Mouse (Mus musculus) ZHBTc4 (cell line): ENCODE data around the gene Pdcd4.

Source experiments
- DNase-seq: peaks from one replicate; pipeline ENCODE4 v3.0.0-alpha.2; 2011; ENCODE audit warnings: low read depth, low spot score

Gene Pdcd4

GRCm38 (mm10) chr19:53892061-53892460 is at the start of gene Pdcd4:
Gene Pdcd4 (plus strand): TSS chr19:53892231.
- DNase-seq, result no peak

GRCm38 (mm10) chr19:53843972-53844371 is 48.1 kb upstream of the Pdcd4 start:
- DNase-seq, result no peak

DNA sequence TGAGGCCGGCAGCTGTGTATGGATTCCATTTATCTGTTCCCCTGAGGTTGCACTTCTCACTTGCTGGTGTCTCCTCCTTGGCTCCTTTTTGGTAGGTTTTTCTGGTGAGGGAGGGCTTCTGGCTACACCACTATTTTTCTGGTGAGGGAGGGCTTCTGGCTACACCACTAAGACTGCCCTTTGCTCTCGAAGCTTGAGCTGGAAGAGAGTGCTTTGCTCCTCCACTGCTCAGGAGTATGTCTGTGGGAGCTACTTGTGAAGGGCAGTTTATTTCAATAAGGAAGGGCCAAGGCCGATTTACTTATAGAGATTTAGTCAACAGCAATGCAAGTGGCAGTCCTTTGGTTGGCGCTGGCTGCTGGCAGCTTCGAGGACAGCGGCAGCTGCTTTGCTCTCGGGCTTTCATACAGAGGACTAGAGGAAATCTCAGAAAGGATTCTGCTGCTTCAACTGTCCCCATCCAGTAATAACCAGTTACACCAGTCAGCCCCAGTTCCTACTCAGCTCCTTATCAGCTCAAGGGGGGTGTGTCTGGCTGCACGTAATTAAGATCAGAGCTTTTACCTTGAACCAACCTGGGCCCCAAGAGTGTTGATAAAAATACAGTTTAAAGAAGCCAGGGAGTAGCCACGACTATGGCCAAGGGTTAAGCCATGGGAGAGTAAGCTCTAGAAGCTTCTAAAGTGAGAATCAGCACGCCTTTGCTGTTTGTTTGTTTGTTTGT is 43.6 kb upstream of the Pdcd4 start:
- DNase-seq, result no peak

- DNase-seq, result no peak
These were observed 41.7 kb upstream of the Pdcd4 start for GRCm38 (mm10) chr19:53850166-53850922.

GRCm38 (mm10) chr19:53851352-53851751 is 40.7 kb upstream of the Pdcd4 start:
- DNase-seq, result no peak

DNA sequence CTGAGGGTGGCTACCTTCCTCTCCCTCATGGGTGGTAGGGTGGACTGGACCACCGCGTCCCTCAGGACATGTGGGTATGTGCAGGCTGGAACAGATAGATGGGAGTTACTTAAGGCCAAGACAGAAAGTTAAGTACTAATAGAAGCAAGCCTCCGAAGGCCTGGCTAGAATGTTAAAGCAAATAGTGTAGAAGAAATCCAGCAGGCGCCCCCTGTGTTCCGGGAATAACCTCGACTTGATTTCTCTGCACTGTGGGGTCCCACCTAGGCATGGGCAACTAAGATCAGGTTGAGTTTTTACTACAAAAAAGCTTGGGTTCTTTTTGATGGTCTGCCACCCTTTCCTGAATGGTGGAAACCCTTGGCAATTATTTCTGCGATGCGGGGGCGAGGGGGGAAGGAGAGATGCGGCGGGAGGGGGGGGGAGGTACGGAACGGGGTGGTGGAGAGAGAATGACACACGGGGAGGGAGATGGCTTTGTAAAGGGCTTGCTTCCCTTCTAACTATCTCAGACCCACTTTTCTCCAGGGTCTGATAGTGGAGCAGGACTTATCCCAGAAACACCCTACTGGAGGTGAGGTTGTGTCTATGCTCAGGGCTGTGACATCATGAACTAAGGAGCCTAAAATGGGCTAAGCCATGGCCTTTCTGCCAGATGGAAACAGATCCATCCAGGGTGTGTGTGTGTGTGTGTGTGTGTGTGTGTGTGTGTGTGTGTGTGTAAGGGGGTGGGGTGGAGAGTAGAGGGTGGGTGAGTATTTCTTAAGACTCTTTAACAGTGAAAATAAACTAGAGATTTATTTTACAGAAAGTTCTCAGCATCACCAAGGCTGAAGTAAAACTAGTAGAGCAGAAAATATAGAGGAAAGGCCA is 40.0 kb upstream of the Pdcd4 start:
- no peak for DNase-seq

DNA sequence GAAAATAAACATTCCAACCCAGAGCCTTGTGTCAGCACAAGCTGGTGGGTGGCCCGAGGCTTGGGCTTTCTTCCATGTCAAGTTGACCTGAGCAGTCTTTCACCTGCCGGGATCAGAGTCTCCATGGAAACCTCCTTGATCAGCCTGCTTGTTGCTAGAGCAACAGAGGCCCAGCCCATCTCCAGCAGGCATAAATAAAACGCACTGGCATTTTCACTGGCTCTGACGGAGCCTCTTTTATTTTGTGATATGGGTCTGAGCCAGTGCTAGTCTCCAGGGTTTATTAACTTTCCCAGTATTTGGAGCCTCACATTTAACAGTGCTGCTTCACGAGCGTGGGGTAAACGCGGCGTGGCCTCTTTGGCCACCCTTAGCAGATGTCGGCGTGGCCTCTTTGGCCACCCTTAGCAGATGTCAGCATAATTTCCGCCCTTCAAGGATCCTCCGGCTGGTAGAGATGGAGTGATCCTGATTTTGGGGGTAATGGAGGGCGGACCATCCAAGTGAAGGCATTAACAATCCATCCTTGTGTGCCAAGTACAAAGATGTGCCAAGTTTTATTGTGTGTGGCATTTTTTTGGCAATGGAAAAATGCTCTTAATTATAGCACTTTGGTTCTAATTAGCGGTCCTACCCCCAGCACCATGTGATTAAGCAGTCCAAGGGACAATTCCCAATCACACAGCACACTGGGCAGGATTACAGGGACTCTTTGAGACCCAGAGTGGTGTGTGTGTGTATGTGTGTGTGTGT is 39.2 kb upstream of the Pdcd4 start:
- peak; percentile 49 for DNase-seq

DNA sequence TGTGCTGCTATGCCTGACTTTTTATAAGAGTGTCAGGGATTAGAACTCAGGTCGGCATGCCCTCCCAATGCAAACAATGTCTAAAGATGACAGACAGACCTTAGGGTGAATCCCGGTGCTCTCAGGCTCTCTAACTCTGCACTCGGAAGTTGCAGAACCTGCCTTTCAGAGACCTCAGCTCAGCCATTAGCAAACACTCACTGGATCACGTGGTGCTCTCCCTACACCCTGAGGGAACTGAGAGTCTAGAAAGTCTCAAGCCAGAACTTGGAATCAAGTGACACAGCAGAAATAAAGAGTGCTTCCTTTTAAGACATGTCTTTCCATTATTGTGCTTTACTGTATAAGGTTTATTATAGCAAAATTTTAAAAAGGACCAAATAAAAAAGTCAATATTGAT is 37.1 kb upstream of the Pdcd4 start:
- no peak for DNase-seq

- DNase-seq, result no peak
These were observed 36.2 kb upstream of the Pdcd4 start for GRCm38 (mm10) chr19:53855781-53856180.

GRCm38 (mm10) chr19:53856794-53857193 is 35.2 kb upstream of the Pdcd4 start:
- DNase-seq, result no peak

- DNase-seq, result no peak
These were observed 34.1 kb upstream of the Pdcd4 start for GRCm38 (mm10) chr19:53857962-53858361.

- peak; percentile 78 for DNase-seq
These were observed 32.9 kb upstream of the Pdcd4 start for GRCm38 (mm10) chr19:53859149-53859548.

- DNase-seq, result peak; percentile 33
These were observed 32.4 kb upstream of the Pdcd4 start for GRCm38 (mm10) chr19:53859593-53859992.

DNA sequence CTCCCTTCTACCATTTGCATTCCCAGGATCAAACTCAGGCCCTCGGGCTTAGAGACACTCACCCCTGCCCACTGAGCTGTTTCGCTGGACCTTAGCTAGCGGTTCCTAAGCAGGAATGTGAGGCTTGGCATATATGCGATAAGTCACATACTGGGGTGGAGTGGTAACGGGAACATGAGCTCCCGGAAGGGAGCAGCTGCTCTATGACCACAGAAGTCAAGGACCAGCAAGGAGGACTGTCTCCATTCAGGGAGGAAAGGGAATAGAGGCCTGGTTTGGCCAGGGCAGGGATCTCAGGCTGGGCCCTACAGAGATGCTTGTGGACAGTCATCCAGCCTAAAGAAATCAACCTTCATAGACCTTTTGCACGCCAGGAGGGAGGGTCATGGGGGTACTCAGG is 30.7 kb upstream of the Pdcd4 start:
- DNase-seq, result no peak

- DNase-seq, result no peak
These were observed 29.3 kb upstream of the Pdcd4 start for GRCm38 (mm10) chr19:53862573-53863246.

GRCm38 (mm10) chr19:53867238-53867637 is 24.8 kb upstream of the Pdcd4 start:
- DNase-seq, result no peak

DNA sequence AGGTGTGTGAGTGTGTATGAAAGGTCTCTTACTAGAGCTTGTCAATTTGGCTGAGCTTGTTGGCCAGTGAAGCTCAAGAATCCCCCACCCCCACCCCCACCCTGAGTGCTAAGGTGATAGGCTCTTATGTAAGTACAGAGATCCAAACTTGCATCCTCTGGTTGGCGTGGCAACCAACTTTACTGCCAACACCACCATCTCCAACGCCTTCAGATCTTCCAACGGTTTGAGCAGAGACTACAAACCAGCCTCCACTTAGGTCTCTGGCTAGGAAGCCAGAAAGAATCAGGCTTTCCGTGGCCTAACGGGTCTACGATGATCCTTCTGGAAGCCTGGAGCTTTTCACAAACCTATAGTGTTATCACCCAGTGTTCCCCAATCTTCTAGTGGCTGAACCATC is 23.9 kb upstream of the Pdcd4 start:
- no peak for DNase-seq

DNA sequence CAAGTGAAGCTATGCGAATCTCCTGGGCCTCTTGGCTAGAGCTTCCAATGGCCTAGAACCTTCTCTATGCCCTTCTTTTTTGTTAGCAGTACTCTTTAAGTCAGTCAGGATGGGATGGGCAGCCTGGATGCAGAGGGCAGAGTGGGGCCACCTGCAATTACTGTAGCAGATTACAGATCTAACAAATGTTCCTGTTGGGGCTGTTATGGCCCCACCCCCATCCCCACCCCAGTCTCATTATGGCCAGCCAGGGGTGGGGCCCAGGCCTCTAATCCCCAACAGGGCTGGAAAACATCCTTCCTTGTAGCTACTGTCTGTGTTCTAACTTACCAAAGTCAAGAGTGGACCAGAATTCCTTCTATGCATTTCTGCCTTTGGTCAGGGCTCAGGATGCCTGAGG is 23.2 kb upstream of the Pdcd4 start:
- DNase-seq, result no peak

GRCm38 (mm10) chr19:53869427-53870385 is 22.3 kb upstream of the Pdcd4 start:
- no peak for DNase-seq

DNA sequence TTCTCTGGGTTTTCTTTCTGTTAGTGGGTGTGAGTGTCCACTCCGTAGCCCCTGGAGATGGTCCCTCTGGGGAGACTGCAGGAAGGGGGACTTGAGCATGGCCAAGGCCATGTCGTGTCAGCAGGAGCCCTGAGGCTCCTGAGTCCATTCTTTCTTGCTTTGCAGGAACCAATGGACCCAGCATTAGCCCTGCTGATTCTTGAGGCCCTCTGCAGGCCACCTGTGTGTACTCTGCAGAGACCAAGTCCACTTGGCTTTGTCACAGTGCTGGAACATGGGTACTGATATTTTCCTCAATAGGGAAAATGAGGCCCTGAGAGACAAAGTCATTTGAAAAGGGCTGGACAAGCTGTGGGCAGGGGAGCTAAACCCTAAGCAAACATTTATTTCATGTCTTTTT is 21.5 kb upstream of the Pdcd4 start:
- no peak for DNase-seq
